Mouse (Mus musculus): ENCODE measurements at regions not wholly inside any gene's neighbourhood (a gene's known extent, or its start where the extent isn't known, plus 50 kb on each side); places are given as distances from the start of the nearest gene placed in this dataset.

DNA sequence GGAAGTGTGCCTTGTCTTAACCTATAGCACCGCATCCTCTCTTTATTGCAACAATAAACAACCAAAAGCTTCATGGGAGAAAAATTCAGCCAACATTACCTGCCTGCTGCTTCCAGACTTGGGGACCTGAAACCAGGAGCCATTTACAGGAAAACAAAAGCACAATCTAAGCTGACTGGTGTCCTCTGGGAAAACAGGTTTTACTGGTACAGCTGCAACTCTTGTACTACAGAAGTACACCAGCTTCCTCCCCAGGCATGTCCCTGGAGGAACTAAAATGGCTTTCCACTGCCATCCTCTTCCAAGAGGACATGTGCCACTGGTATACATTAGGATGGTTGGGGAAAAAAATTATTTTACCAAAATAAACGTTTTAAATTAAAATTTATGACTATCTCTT lies 63.9 kb upstream of the Ptprk start:
- DNase-seq, result no peak

DNA sequence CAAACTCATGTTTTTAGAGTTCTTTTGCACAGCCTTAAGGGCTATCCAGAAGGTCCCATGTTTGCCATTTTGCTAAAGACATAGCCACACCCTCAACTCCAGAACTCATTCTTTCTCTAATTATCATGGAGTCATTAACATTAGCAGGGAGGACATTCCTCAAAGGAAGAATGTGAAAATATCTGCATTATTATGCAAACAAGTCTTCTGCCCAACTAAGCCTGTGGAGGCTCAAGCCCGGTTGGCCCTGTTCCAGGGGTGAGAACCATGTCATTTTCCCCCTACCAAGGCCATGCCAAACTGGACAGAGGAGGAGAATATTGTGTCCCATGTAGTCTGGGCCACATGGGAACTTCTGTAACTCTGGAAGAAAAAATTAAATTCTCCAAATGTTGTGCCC lies 62.5 kb upstream of the Ptprk start:
- DNase-seq, result no peak

DNA sequence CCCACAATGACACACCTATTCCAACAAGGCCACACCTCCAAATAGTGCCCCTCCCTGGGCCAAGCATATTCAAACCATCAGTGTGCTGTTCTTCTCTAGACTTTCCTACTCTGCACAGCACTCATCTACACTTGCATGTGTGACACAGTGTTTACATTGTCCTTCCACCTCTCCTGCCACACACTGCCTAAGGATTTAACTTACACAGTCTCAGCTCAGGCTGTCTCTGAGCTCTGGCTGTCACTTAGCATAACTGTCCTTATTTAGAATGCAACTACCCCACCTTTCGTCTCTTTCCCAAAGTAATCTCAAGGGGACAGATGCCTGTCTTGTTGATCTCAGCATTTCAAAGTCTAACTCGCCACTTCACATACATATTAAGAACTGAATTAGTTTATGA lies 61.2 kb upstream of the Ptprk start:
- DNase-seq, result no peak

DNA sequence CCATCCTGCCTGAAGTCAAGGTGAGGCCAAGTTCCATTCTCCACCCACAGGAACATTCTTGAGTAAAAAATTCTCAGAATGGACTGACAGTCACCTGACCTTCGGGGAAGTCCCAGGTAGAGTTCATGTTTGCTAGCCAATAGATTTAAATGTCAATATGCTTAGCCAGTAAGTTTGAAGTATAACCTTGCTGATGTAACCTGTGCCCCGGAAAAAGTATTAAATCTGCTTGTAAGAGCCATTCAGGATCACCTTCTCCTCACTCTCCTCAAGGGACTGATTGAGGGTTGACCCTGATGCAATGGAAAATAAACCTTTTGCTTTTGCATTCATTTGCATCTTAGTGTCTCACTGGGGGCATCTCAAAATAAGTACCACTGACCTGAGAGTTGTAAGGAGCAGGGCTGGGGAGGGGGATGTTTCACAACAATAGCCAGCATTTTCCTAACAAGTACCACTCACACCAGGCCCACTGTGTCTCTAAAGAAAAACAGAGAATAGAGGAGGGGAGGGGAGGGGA lies 60.3 kb upstream of the Ptprk start:
- no peak for DNase-seq

Data from heart, adult 11 months (tissue).